Mouse (Mus musculus) splenic B cell, adult 2 months (primary cell): Measurements from ENCODE around the gene Sertad2.

Source experiments
- DNase-seq: peaks from one replicate; pipeline ENCODE4 v3.0.0-alpha.2; 2011; ENCODE audit warnings: low read depth, low spot score
- H3K27me3 ChIP-seq: 2 replicates; pipeline ENCODE4 v1.6.1; 2012; ENCODE audit warnings: mild to moderate bottlenecking, low read length, moderate library complexity, mixed read lengths; ENCODE audit not compliant: control insufficient read depth, poor library complexity, insufficient read depth, severe bottlenecking
- H3K36me3 ChIP-seq: 2 replicates; pipeline ENCODE4 v1.6.1; 2012; ENCODE audit warnings: mild to moderate bottlenecking, low read length, moderate library complexity, mixed read lengths; ENCODE audit not compliant: control insufficient read depth, poor library complexity, insufficient read depth, severe bottlenecking

Gene Sertad2

DNA sequence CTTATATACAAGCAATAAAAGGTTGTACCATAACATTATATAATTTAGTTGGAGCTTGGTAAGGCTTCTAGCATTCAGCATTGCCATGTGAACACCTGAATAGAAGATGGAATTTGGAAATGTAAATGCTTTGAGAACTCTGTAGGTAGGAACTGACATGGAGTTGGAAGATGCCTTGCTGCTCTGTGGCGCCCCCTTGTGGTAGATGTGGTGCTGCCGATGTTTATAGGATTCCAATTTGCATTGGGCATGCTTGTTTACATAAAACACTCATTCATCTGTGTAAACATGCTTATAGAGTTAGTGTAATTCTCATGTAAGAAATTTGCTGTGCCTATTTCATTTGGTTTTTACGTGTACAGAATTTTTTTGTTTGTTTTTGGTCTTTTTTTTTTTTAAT, 95.8 kb downstream of the Sertad2 start:
- no peaks in the 10 kb centered on the region for H3K27me3 ChIP-seq
- no peaks in the 10 kb centered on the region for H3K36me3 ChIP-seq
- DNase-seq: peak; percentile 88

DNA sequence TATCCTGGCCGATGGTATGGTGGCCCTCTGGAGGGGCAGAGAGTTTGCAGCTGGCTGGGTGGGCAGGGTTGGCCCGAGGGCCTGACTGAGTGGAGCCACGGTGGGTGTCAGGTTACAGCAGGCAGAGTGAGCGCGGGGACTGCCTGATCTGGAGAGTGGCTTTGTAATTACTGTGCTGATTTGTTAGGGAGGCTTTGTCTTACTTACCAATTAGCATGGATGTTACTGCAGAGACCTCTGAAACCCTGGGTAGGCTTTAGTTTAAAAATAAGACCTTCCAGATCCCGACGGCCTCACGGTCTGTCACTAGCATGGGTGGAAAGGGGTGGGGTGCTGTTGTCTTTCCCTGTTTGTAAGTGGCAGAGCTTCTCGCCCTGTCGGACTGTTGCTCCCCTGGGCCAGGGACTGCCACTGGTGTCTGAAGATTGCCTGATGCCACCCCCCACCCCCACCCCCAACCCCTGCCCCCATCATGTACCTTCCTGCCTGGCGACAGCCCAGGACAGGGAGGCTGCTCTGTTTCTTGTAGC, 96.9 kb downstream of the Sertad2 start:
- H3K36me3 ChIP-seq: no peaks in the 10 kb centered on the region
- no peak for DNase-seq
- no peaks in the 10 kb centered on the region for H3K27me3 ChIP-seq

- DNase-seq: no peak
- H3K27me3 ChIP-seq: no peaks in the 10 kb centered on the region
- H3K36me3 ChIP-seq: no peaks in the 10 kb centered on the region
Measured at GRCm38 (mm10) chr11:20642321-20642720, 99.3 kb downstream of the Sertad2 start.

GRCm38 (mm10) chr11:20643161-20643560, 100.1 kb downstream of the Sertad2 start:
- DNase-seq: no peak
- H3K27me3 ChIP-seq: no peaks in the 10 kb centered on the region
- H3K36me3 ChIP-seq: no peaks in the 10 kb centered on the region; the same call in 1 of the 2 replicates

GRCm38 (mm10) chr11:20644166-20644565, 101.1 kb downstream of the Sertad2 start:
- Histone ChIP-seq H3K27me3 (no peaks in the 10 kb centered on the region), H3K36me3 (no peaks in the 10 kb centered on the region; the same call in 1 of the 2 replicates)
- DNase-seq: no peak

DNA sequence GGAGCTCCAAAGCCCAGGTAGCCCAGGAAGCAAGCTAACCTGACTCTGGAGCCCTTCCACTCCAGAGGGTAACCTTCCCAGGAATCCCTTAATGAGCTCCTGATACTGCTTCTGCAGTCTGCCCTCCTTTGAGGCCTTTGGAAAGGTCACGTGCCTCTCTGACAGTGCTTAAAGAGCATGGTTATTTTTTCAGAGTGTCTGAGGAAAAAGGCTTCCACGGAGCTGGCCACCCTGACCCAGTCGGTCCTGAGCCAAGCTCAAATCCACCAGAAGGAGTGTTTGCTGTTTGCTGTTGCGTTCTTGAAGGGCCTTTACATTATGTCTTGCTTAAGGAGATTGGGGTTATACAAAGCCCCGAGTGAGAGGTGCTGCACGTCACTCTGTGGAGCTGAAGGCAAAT, 101.8 kb downstream of the Sertad2 start:
- Histone ChIP-seq H3K36me3 (no peaks in the 10 kb centered on the region; the same call in none of the 2 replicates), H3K27me3 (no peaks in the 10 kb centered on the region)
- no peak for DNase-seq

DNA sequence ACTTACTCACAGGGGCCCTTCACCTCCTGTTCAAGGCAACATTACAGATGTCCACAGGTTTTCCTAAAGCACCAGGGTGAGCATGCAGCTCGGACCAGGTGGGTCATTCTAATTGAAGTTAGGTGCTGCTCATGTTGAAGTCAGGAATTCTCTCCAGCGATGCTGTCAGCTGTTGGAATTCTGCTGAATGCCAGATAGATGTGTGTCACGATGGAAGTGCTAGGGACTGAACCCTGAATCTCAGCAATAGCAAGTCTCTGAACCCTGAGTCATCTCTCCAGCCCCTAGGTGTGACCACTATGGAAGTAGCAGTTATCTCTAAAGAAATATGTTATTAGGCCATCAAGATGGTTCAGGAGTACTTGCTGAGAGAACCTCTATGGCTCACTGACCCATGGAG, 102.5 kb downstream of the Sertad2 start:
- H3K36me3 ChIP-seq: no peaks in the 10 kb centered on the region; the same call in none of the 2 replicates
- DNase-seq: no peak
- no peaks in the 10 kb centered on the region for H3K27me3 ChIP-seq

- Histone ChIP-seq H3K36me3 (no peaks in the 10 kb centered on the region; the same call in none of the 2 replicates), H3K27me3 (no peaks in the 10 kb centered on the region)
- no peak for DNase-seq
Measured at GRCm38 (mm10) chr11:20646142-20646541, 103.1 kb downstream of the Sertad2 start.

DNA sequence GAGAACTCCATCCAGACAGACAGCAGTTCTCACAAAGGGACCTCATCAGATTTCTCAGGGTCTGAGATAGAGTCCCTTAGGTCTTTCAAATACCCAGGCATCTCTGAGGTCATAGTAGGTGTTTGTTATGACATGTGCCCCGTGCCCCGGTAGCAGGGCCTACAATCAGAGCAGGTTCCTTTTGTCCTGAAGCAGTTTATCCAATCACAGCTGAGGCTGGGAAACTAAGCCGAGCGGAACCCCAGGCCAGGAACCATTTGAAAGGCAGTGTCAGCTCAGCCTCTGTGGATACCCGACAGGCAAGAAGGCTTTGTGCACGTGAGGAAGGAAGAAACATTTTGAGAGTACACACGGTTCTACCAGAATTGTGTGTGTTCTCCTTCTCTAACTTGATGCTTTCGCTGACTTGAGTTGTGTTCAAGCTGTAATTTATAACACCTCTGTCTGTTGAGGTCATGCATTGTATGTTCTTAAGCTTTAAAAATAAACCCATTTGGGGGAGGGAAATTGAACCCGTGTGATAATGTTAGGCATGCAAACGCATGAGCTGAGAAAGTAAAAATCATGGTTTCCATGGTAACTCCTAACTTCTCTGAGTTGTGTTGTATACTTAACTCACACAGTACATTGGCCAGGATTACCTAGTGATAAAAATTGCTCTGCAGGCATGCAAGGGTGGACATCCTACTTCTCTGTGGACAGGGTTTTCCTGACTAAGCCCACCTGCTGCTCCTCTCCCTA, 104.1 kb downstream of the Sertad2 start:
- no peak for DNase-seq
- H3K36me3 ChIP-seq: no peaks in the 10 kb centered on the region; the same call in none of the 2 replicates
- H3K27me3 ChIP-seq: no peaks in the 10 kb centered on the region

GRCm38 (mm10) chr11:20647902-20648625, 105.0 kb downstream of the Sertad2 start:
- H3K36me3 ChIP-seq: no peaks in the 10 kb centered on the region; the same call in none of the 2 replicates
- H3K27me3 ChIP-seq: no peaks in the 10 kb centered on the region
- no peak for DNase-seq

- Histone ChIP-seq H3K27me3 (no peaks in the 10 kb centered on the region), H3K36me3 (no peaks in the 10 kb centered on the region; the same call in none of the 2 replicates)
- no peak for DNase-seq
Measured at GRCm38 (mm10) chr11:20649477-20649876, 106.4 kb downstream of the Sertad2 start.

DNA sequence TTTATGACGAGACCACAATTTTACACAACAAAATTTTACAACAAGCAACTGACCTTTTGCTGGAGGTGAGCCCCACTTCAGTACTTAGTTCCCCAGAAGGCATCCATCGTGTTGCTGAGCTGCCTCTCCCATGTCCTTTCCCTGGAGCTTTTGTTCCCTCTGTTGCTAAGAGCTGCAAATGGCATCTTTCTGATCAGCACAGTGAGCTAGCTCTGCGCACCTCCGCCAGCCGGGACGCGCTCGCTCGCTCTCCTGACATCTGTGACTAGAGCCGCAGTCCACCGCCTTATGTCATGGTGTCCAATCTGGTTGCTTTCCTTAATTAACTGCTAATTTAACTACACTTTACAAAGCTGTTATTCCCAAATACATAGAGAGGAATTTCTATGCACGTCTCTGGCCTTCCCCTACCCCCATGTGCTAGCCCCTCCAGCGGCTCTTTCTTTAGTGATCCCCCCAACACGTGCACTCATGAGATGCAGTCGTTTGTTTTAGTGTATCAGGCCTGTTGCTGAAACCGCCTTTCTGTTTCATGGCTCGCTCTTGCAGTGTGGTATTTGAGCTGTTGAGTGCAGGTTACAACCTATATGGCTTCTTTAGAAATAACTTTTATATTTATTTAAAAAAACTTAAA, 107.1 kb downstream of the Sertad2 start:
- DNase-seq: no peak
- Histone ChIP-seq H3K36me3 (no peaks in the 10 kb centered on the region; the same call in none of the 2 replicates), H3K27me3 (no peaks in the 10 kb centered on the region)

GRCm38 (mm10) chr11:20651166-20651565, 108.1 kb downstream of the Sertad2 start:
- no peak for DNase-seq

GRCm38 (mm10) chr11:20655795-20656710, 113.0 kb downstream of the Sertad2 start:
- Histone ChIP-seq H3K27me3 (no peaks in the 10 kb centered on the region), H3K36me3 (no peaks in the 10 kb centered on the region)
- no peak for DNase-seq

More at GRCm38 (mm10) chr11:20651166-20651565, 108.1 kb downstream of the Sertad2 start:
- H3K27me3 ChIP-seq: no peaks in the 10 kb centered on the region
- H3K36me3 ChIP-seq: no peaks in the 10 kb centered on the region; the same call in none of the 2 replicates
